Mouse (Mus musculus): ENCODE results near the gene Mob3b.

- TF ChIP-seq MYOG (IDR thresholded peaks at IDR 0.05; ENCODE audit: control insufficient read depth in 1 of 3, insufficient read depth in 1 of 3, insufficient read length in 2 of 3, low read depth in 2 of 3) (no peak), TCF12 (IDR thresholded peaks at IDR 0.05; ENCODE audit: insufficient read depth, poor library complexity, severe bottlenecking) (no peak), USF1 (IDR thresholded peaks at IDR 0.05; ENCODE audit: low read depth) (no peak)
These were observed 197.8 kb downstream of the Mob3b start for GRCm38 (mm10) chr4:34959477-34959876.

Data from myocyte (in vitro differentiated cells).